Comparison of ENCODE assay signal across 17 mouse cellular contexts in the genomic region with DNA sequence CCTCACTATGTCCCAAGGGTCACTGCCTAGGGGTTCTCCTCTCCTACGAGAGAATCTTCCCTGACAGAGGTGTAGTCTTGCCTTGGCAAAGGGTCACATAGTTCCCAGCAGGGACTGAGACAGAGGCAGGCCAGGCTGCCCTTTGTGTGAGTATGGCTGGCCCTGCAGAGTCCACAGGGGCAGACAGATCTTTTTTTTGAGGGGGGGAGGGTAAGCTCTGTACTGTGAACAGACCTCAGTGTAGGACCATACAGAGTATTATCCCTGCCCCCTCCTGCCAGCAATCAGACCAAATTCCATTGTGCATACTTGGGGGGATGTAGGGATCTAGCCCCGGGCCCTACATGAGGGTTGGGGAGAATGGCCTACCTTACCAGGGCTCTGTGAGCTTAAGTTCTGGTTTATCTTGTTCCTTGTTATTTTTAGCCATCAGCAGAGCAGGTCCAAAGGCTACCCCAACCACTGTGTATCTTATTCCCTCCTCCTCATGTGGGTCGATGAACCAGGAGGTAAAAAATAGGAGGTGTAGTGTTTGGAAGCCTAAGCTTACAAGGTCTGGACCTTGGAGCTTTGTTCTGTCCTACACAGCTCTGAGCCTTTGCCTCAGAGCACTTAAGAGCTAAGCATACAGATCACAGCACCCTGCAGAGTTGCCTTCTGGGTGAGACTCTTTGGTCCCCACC. TPM values are rescaled to one million over a fixed set of nuclear protein-coding genes. Genes with fewer than 3 reads are reported as not detected.
A peak's percentile ranks its signal among the peaks of the same experiment; 100 is the strongest.
DNase-seq lines count a peak whose midpoint lies in the region; ATAC-seq lines count a peak whose summit lies in the region.
"Had no signal": no experiment of that assay in that cellular context is flagged by ENCODE, and none has a peak within 500 bp of the region (broad histone marks: within the 10 kb centered on the region; RNA-seq: fewer than 3 reads in every experiment).

No protein-coding gene starts in this region.

- DNase-seq in heart, postnatal 25 days (ENCODE audit: low spot score): no peak
- no peak for DNase-seq in liver, embryonic 11.5 days (ENCODE audit: low spot score)
- DNase-seq in urinary bladder, postnatal 36 days (ENCODE audit: low spot score in 2 of 2): no peak
- DNase-seq: cerebellum, adult 11-12 months; lung, adult 2 months; retina, postnatal 1 day; thymus, postnatal 36 days had no signal

- H3K27ac ChIP-seq in heart, embryonic 16.5 days (ENCODE audit: low read length): peak overlapping the region; percentile 71
- H3K27ac ChIP-seq in embryonic facial prominence, embryonic 13.5 days: no peak overlapping the region
- H3K27ac ChIP-seq in liver, embryonic 11.5 days (ENCODE audit: low read depth, low read length): peak overlapping the region; percentile 69
- no peak overlapping the region for H3K27ac ChIP-seq in stomach, embryonic 16.5 days (ENCODE audit: low read length)
- H3K27ac ChIP-seq: embryonic facial prominence, embryonic 15.5 days; macrophage; midbrain, embryonic 13.5 days had no signal

- peaks cover 19% of the 10 kb centered on the region for H3K4me1 ChIP-seq in heart, embryonic 16.5 days (ENCODE audit: control insufficient read depth, insufficient read depth, low read length)
- peaks cover 10% of the 10 kb centered on the region for H3K4me1 ChIP-seq in embryonic facial prominence, embryonic 13.5 days
- H3K4me1 ChIP-seq in liver, embryonic 11.5 days (replicated peaks; ENCODE audit: control insufficient read depth, insufficient read depth, low read length): peaks cover 33% of the 10 kb centered on the region
- peaks cover 8% of the 10 kb centered on the region; the same call in 1 of the 2 replicates for H3K4me1 ChIP-seq in stomach, embryonic 16.5 days (ENCODE audit: control insufficient read depth, insufficient read depth, low read length)
- H3K4me1 ChIP-seq: midbrain, embryonic 13.5 days had no signal

- H3K4me3 ChIP-seq in heart, embryonic 16.5 days (ENCODE audit: low read length): no peak overlapping the region
- no peak overlapping the region for H3K4me3 ChIP-seq in embryonic facial prominence, embryonic 13.5 days
- no peak overlapping the region for H3K4me3 ChIP-seq in liver, embryonic 11.5 days (ENCODE audit: low read depth, low read length)
- H3K4me3 ChIP-seq in stomach, embryonic 16.5 days (replicated peaks; ENCODE audit: low read length): no peak overlapping the region
- H3K4me3 ChIP-seq: embryonic facial prominence, embryonic 15.5 days; midbrain, embryonic 13.5 days; myocyte had no signal

- no peaks in the 10 kb centered on the region for H3K9me3 ChIP-seq in heart, embryonic 16.5 days (replicated peaks; ENCODE audit: control insufficient read depth, low read length)
- no peaks in the 10 kb centered on the region for H3K9me3 ChIP-seq in embryonic facial prominence, embryonic 13.5 days
- no peaks in the 10 kb centered on the region for H3K9me3 ChIP-seq in liver, embryonic 11.5 days (ENCODE audit: control insufficient read depth, low read length)
- no peaks in the 10 kb centered on the region for H3K9me3 ChIP-seq in stomach, embryonic 16.5 days (replicated peaks; ENCODE audit: control insufficient read depth, low read length)
- H3K9me3 ChIP-seq: embryonic facial prominence, embryonic 15.5 days; G1E; midbrain, embryonic 13.5 days had no signal

- no peaks in the 10 kb centered on the region for H3K27me3 ChIP-seq in heart, embryonic 16.5 days (ENCODE audit: control insufficient read depth, insufficient read depth, low read length)
- H3K27me3 ChIP-seq in embryonic facial prominence, embryonic 13.5 days: no peaks in the 10 kb centered on the region
- no peaks in the 10 kb centered on the region for H3K27me3 ChIP-seq in liver, embryonic 11.5 days (replicated peaks; ENCODE audit: control insufficient read depth, insufficient read depth, low read length)
- H3K27me3 ChIP-seq in stomach, embryonic 16.5 days (ENCODE audit: control insufficient read depth, insufficient read depth, low read length): no peaks in the 10 kb centered on the region
- H3K27me3 ChIP-seq: embryonic facial prominence, embryonic 15.5 days; midbrain, embryonic 13.5 days had no signal

- intact Hi-C loops in heart, postnatal 25 days (cut with DNase I): no loop called here

- peak; percentile 30; the same call in 1 of the 2 replicates for ATAC-seq in heart, embryonic 16.5 days (replicated peaks; ENCODE audit: extremely low read depth, insufficient read depth, low FRiP score)
- peak; percentile 13; the same call in 1 of the 2 replicates for ATAC-seq in embryonic facial prominence, embryonic 13.5 days (ENCODE audit: insufficient number of reproducible peaks, insufficient read depth, low FRiP score, low TSS enrichment, low read depth)
- no peak; the same call in 1 of the 2 replicates for ATAC-seq in liver, embryonic 11.5 days (replicated peaks; ENCODE audit: low FRiP score)
- peak; percentile 56; the same call in 1 of the 2 replicates for ATAC-seq in stomach, embryonic 16.5 days (ENCODE audit: insufficient read depth, low FRiP score)
- no peak for ATAC-seq in megakaryocyte progenitor cell, adult 5-6 weeks (replicated peaks; ENCODE audit: poor library complexity)
- ATAC-seq: hindbrain, embryonic 16.5 days; midbrain, embryonic 13.5 days had no signal

- H3K4me2 ChIP-seq in heart, embryonic 16.5 days (ENCODE audit: low read depth, low read length): no peak overlapping the region
- H3K4me2 ChIP-seq in embryonic facial prominence, embryonic 13.5 days: no peak overlapping the region
- peak overlapping the region; percentile 10; the same call in 1 of the 2 replicates for H3K4me2 ChIP-seq in liver, embryonic 11.5 days
- H3K4me2 ChIP-seq in stomach, embryonic 16.5 days (ENCODE audit: low read depth, low read length): no peak overlapping the region
- H3K4me2 ChIP-seq: embryonic facial prominence, embryonic 15.5 days; midbrain, embryonic 13.5 days had no signal

- H3K36me3 ChIP-seq in heart, embryonic 16.5 days (ENCODE audit: control insufficient read depth, insufficient read depth): peaks cover 5% of the 10 kb centered on the region; the same call in 1 of the 2 replicates
- H3K36me3 ChIP-seq in embryonic facial prominence, embryonic 13.5 days: peaks cover 30% of the 10 kb centered on the region
- peaks cover 24% of the 10 kb centered on the region for H3K36me3 ChIP-seq in liver, embryonic 11.5 days (ENCODE audit: control insufficient read depth, insufficient read depth, low read length)
- H3K36me3 ChIP-seq in stomach, embryonic 16.5 days (ENCODE audit: control insufficient read depth, insufficient read depth, low read length): peaks cover 4% of the 10 kb centered on the region; the same call in 1 of the 2 replicates

- no peak overlapping the region for H3K9ac ChIP-seq in heart, embryonic 16.5 days (ENCODE audit: low read length)
- no peak overlapping the region for H3K9ac ChIP-seq in embryonic facial prominence, embryonic 13.5 days
- H3K9ac ChIP-seq in liver, embryonic 11.5 days (ENCODE audit: low read depth, low read length): 0 out of 2 replicates have a peak overlapping the region, but pooled peaks have one; percentile 9
- H3K9ac ChIP-seq in stomach, embryonic 16.5 days (ENCODE audit: low read length): no peak overlapping the region
- H3K9ac ChIP-seq: embryonic facial prominence, embryonic 15.5 days; midbrain, embryonic 13.5 days had no signal

- WGBS in heart, embryonic 16.5 days: 42% methylated on average over 3 of the region's 3 CpGs
- WGBS in embryonic facial prominence, embryonic 13.5 days: 74% methylated on average over 3 of the region's 3 CpGs
- 81% methylated on average over 3 of the region's 3 CpGs for WGBS in liver, embryonic 11.5 days
- WGBS in stomach, embryonic 16.5 days: 67% methylated on average over 3 of the region's 3 CpGs

RNA-seq across cellular contexts. Expression of gene Furin, which starts 46.5 kb away (rescaled TPM):
- 11.0 and 14.3 TPM in 2 replicates for polyA plus RNA-seq in heart, embryonic 16.5 days (2015; fragmentation: Nextera tagmentation; extraction: Ambion mirVana)
- total RNA-seq in heart, postnatal 25 days (2021): 100 to 1,000 TPM; 106 to 118 TPM
- 10.9 and 11.0 TPM in 2 replicates for polyA plus RNA-seq in embryonic facial prominence, embryonic 13.5 days (2015; fragmentation: Nextera tagmentation; extraction: Ambion mirVana)
- polyA plus RNA-seq in liver, embryonic 11.5 days (2014; fragmentation: Nextera tagmentation; extraction: Ambion mirVana): 8.3 and 10.4 TPM in 2 replicates
- polyA plus RNA-seq in stomach, embryonic 16.5 days (2015; fragmentation: Nextera tagmentation; extraction: Ambion mirVana): 8.7 and 9.5 TPM in 2 replicates
- total RNA-seq in megakaryocyte progenitor cell, adult 5-6 weeks (2015): 13.8 and 15.6 TPM in 2 replicates
- 7.2 and 10.2 TPM in 2 replicates for total RNA-seq in megakaryocyte progenitor cell, adult 5-6 weeks (2017)

Comparison
In these comparisons a context has a peak if more than half of its experiments do, and no peak if none do; other contexts are left out.
1. ATAC-seq: peak in heart, embryonic 16.5 days (single experiment), embryonic facial prominence, embryonic 13.5 days (single experiment) and stomach, embryonic 16.5 days (single experiment); none in liver, embryonic 11.5 days (single experiment) and megakaryocyte progenitor cell, adult 5-6 weeks (single experiment).
2. H3K27ac ChIP-seq: peak in heart, embryonic 16.5 days (single experiment) and liver, embryonic 11.5 days (single experiment); none in embryonic facial prominence, embryonic 13.5 days (single experiment) and stomach, embryonic 16.5 days (single experiment).